Mouse (Mus musculus) lung, postnatal 4 days (tissue): ENCODE results near the gene Cdc20.

Experiments used
- DNase-seq, 2 experiments: peaks; one replicate each; pipeline ENCODE4 v3.0.0; 2021

Cdc20 gene

DNA sequence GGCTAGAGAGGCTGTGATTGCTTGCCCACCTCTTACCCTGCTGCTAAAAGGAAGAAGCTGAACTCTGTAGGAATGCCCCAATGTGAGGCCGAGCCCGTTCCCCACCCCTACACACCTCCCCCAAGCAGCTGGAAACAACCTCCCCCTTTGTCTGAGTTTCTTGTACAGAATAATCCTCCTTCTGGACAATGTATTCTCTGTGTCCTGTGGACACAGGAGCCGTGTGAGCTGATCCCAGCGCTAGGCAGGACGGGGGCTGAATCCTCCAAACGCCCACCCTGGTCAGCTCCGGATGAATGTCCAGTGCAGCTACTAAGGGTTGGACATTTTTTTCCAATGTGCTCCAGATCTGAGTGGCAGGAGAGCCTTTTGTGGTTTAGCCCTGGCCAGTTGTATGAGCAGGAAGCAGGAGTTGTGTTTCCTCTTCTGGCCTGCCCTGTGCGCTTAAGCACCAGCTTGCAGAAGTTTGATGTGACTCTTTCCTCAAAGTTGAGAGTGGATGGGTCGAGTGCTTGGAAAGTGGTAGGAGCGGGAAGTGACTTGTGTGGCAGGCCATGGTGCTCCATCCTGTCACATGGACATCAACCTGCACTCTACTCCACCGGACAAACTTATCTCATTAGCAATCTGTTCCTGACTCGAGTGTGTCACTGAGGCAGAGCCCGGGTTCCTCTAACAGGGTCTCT is 19.9 kb downstream of the Cdc20 start:
- DNase-seq = peak in 1 of 2 experiments; percentile 37

DNA sequence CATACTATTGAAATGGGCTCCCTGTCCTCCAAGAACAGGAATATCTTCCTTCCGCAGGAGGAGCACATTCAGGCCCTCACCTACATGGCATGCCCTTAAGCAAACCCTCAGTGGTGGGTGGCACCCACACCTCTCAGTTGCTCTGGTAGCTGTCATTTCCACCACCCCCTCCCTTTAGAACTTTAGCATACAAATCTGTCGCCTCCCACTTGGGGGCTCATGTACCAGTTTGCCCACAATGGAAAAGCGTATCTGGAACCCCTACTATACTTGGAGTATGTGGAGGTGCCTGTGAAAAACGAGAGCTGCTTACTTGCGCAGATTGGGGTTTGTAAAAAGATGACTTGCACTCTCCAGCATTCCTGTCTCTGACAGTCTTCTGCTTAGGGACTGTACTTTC is 20.8 kb downstream of the Cdc20 start:
- no peak for DNase-seq

DNA sequence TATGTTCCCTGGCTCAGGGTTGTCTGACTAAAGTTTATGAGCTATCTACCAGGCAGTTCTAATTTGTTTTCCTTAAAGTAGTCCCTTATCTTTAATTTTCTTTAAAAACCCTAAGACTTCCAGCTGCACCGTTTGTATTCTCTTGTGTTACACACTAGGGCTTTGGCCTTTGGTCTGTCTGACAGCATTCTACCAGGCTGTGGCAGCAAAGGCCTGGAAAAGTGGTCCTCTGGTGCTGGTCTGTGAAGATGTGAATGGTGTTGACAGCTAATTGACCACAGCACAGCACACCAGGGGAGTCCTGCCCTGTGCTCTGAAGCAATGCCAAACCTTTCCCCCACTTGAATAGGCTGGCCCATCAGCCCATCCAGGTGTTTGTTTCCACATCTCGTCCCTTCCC is 21.4 kb downstream of the Cdc20 start:
- no peak for DNase-seq

DNA sequence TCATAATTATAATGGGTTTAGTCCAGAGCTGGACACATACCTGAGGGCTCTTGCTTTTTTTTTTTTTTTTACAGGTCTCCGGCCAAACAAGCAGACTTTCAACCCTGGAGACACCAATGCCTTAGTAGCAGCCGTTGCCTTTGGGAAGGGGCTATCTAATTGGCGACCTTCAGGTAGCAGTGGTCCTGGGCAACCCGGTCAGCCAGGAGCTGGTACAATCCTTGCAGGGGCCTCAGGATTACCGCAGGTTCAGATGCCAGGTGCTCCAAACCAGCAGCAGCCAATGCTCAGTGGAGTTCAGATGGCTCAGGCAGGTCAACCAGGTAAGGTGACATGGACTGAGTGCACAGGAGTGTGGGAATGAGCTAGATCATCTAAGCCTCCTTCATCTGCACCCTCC is 23.6 kb downstream of the Cdc20 start:
- no peak for DNase-seq

DNA sequence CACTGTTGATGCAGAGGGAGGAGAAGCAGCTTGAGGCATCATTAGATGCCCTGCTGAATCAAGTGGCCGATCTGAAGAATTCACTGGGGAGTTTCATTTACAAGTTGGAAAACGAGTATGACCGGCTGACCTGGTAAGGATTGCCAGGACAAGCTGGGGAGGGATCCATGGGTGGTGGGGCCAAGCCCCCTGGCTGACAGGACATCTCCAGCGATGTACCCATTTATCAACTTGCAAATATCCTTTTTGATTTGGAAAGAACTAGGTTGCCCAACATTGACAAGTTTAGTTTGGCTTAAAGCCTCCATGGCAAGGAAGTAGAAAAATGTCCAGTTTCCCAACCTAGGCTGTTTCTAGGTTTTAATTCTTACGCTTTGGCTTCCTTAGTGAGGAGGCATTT is 26.3 kb downstream of the Cdc20 start:
- no peak for DNase-seq

DNA sequence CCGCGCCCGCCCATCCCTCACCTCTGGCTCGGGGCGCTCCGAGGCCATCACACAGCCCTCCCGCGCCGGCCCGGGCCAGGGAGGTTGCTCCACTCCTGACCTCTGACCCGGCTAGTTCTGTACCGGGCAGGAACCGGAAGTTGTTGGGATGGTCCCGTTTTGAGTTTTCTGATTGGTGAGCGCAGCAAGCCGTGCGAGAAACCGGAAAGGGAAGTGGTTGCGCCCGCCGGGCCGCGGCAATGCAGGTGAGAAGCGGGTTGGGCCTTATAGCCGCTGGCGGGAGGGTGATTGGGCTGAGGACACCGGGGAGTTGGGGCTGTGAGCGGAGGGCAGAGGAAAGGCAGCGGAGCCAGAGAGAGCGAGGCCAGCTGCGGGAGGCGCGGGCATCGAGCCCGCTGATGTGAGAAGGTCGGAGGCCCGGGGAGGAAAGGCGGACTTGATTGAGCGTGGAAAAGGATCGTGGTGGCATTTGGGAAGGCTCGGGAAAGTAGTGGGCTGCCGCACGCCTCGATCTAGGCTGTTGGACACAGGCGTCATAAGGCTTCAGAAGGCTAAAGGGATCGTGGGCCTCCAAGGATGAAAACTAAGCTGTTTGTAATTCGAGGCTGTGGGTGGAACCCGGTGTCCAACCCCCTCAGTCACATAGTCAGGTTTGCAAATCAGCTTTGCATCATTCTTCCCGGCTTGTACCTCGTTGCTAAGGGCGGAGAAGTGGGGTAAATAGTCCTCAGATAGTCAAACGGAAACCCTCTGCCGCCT is 27.8 kb downstream of the Cdc20 start, which contains the start of the genes Szt2 and Med8:
TSS of gene Szt2 (minus strand) at position 132 of the 759 bp plus-strand sequence.
TSS of gene Med8 (plus strand) at position 196 of the 759 bp plus-strand sequence.
- DNase-seq = peak; percentile 94

DNA sequence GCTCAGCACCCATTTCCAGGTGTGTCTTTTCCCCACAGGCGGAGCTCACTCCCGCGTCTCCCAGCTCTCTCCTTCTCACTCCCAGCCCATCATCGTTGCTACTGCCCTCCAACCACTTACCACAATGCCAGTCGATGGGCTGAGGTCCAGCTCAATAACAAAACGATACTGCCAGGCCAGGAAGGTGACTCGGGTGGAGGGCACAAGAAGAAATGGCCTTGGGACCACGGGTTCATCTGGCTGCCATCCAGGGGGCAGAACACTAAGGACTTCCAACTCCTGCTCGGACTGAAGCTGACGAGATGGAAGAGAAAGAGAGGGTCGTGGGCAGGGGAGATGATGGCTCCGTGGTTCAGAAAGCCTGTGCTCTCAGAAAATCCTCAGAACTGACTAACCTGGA is 34.5 kb downstream of the Cdc20 start:
- DNase-seq = no peak

DNA sequence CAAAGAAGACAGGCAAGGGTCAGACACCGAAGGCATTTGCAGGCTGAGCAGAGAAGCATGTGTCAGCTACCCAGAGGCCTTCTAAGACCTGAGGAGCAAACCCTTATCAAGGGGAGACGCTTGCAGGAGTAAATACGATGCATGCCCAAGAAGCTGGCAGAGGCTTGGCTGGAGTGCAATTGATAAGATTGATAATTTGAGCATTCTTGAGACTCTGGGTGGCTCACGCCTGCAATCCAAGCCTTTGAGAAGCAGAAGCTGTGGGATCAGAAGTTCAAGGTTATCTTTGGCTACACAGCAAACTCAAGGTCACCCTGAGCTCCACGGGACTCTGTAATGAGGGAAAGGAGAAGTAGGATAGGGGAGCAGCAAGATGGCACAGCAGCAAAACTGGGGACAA is 35.2 kb downstream of the Cdc20 start:
- no peak for DNase-seq

DNA sequence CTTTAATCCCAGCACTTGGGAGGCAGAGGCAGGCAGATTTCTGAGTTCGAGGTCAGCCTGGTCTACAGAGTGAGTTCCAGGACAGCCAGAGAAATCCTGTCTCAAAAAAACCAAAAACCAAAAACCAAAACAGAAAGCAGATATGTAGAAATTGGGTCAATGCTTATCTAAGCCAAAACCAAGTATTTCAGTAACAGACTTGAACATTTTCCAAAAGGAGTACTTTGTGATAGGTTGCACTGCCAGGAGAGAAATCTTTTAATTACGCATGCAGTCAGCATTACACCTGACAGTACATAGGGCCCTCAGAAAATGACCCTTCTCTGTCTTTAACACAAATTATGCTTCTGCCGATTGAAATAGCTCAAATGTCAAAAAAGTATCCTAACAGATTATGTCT is 35.7 kb downstream of the Cdc20 start:
- DNase-seq = no peak

DNA sequence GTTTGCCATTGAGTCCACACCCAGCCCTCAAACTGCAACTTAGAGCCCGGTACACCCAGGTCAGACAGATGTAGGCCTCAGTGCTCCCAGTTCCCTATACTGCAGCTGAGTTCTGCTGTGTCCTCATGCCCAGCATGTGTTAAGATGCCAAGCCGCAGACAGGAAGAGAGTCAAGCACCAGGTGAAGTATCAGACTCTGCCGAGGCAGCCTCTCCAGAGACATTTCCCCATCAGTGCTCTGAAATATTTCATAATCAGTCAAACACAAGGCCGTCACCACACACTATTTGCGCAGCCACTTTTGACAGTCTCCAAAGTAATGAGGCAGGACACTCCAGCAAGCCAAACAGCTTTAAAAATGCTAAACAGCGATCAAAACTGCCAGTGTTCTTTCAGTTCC is 38.8 kb downstream of the Cdc20 start:
- DNase-seq = peak; percentile 45 to 81

DNA sequence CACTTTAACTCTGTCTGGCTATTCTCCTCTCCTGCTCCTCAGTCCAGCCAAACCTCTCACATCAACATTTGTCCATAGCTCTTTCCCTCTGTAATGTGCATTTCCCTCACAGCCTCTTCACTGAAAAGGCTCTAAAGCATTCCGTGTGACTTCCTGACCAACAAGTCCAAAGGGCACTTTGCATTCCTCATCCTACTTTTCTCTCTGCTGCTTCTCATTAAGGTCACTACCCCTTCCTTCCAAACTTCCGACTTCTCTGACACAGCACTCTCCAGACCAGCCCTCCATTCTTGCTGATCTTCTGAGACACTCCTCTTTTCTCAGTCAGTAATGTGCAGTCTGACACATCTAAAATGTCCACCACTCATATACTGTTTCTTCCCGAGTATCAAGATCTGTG is 40.7 kb downstream of the Cdc20 start:
- no peak for DNase-seq

DNA sequence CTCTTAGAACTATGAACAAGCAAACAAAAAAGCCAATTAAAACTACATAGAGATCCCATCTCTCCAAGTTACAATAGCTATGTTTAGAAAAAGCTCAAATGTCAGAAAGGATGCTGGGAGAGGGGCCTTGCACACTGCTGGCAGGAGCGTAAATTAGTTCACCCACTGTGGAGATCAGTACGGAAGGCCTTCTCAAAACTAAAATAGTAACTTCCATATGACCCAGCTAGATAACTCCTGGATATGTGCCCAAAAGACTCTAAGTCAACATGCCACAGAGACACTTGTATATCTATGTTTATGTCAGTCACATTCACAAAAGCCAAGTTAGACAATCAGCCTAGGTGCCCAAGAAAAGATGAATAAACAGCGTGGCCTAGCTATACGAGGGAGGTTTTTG is 41.9 kb downstream of the Cdc20 start:
- no peak for DNase-seq

DNA sequence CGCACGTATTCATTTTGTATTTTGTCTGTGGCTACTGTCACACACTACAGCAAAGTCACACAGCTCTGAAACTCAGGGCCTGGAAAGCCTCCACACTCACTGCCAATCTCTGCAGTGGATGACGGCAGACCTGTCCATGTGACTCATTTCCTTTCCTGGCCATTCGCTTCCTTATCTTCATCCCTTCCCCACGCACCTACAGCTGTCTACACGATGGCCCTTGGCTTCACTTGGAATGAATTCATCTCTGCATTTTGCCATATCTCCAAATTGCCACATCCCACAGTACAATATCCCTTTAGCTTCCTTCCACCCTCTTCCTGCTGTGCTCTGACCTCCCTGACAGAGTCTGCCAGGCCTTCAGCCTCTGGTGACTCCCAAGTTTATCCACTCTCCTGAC is 42.6 kb downstream of the Cdc20 start:
- DNase-seq = no peak

DNA sequence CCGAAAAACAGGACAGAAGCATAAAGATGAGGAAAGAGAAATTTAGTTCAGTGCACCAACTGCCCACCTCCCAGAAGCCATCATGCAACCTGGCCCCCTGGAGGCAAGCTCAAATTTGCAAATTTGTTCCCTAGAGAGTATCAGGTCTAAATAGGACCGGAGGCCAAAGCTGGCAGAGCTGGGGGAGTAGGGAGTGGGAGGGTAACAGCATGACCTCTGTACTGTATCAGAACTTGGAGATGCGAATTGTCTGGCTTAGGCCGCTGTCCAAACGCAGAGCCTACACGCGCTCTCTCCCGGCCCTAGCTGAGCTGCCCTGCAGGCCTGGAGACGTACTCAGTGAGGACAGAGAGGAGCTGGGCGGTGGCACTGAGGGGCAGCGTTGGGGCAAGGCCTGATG is 47.0 kb downstream of the Cdc20 start:
- DNase-seq = no peak

DNA sequence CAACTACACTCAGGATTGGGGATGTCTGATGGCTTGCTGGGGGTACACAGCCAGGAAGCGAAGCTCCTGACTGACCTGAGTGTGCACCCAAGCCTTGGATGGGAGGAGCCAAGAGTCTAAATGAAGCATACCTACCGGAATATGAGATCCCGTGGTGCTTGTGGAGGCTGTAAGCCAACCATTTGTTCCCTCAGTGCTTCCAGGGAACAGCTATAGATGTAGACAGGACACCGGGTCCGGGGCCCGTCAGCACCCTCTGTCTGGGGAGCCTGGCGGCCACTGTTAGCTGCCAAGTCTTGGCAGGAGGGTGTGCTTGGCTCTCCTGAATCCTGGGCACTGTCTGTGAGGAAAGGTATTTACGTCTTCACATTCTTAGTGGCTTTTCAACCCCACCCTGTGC is 49.8 kb downstream of the Cdc20 start:
- peak in 1 of 2 experiments; percentile 48 for DNase-seq

DNA sequence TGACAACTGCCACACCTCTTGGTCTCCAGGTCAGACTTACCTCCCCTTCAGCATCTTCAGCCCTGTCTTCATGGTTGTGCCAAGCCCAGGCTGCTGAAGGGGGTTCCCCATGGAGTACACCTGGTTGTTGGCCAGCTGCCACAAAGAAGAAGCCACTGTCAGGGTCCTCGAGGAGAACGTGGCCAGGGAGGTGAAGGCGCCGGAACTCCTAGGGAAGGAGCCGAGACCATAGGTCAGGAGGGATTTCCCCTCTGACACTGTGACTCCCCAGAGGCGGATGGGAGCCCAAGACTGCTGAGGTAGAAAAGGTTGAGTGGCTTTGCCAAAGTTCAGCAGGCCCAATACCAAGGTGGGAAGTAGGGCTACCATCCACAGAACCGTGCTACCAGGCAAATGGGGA is 53.9 kb downstream of the Cdc20 start:
- no peak for DNase-seq
